Mouse (Mus musculus) kidney, postnatal 25 days (tissue): ENCODE data around the gene Slc35a5.

ENCODE experiments used
- DNase-seq, 2 experiments: peaks; one replicate each; pipeline ENCODE4 v3.0.0; 2021; ENCODE audit warnings: mixed read lengths in 2 of 2

Gene Slc35a5

DNA sequence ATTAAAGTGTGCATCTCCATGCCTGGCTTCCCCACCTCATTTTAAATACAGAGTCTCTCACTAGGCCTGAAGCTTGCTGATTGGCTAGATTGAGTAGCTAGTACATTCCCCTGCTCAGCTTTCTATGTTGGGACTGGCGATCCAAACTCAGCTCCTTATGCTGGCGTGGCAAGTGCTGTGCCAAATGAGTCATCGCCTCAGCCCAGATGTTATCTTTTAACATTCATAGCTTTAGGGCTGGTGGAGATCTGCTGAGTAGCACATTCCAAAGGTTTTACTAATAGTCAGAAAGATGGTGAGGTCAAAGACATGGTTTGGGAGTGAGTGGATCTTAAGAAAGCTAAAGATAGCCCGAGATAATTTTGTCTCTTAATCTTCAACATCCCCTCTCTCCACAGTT, 48.0 kb downstream of the Slc35a5 start:
- peak; percentile 58 to 64 for DNase-seq

DNA sequence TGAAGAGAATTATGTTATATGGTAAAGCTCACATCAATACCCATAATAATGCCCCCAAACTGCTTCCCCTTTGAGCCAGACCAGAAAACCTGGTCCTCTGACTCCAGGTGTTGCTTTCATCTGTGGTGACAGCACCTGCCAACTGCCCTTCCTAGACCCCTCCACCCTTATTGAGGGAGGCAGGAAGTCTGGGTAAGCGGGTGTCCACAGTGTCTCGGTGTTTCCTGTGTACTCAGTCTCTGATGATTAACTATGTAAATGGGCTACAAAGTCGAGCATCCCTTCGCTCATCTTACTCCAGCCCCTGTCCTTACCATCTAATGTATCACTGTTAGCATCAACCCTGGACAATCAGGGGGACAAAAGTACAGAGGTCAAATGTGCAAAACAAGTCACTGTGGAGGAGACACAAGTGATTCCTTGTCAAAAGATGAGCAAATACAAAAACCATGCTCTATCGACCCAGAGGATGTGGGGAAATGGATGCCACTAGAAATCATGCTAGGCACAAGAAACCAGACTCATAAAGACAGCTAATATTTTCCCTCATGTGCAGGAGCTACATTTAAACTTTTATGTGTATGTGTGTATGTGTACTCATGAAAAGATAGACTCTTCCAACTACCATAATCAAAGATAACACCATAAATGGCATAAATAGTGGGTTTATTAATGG, 50.2 kb downstream of the Slc35a5 start:
- no peak for DNase-seq

GRCm38 (mm10) chr16:45104993-45105392, 53.5 kb downstream of the Slc35a5 start:
- no peak for DNase-seq

GRCm38 (mm10) chr16:45100892-45101291, 57.6 kb downstream of the Slc35a5 start:
- no peak for DNase-seq

GRCm38 (mm10) chr16:45098886-45099210, 59.7 kb downstream of the Slc35a5 start:
- DNase-seq = no peak

- DNase-seq = no peak
Measured at GRCm38 (mm10) chr16:45098186-45098885, 60.2 kb downstream of the Slc35a5 start.

DNA sequence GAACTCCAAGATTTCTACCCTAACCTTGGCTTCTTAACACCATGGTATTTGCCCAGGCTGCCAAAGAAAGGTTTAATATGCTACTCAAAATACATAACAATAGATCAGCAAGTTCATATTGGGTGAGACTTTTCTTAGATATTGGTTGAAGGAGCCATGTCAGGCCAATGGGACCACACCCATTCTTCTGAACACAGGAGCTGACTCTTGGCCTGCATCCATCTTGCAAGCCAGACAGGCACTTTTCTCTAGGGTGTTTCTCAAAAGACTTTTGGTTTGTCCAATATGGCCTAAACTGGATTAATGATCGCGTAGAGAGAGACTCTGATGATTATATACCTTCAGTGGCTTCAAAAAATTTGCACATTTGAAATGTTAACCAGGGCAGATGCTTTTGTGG, 61.0 kb downstream of the Slc35a5 start:
- DNase-seq = no peak

DNA sequence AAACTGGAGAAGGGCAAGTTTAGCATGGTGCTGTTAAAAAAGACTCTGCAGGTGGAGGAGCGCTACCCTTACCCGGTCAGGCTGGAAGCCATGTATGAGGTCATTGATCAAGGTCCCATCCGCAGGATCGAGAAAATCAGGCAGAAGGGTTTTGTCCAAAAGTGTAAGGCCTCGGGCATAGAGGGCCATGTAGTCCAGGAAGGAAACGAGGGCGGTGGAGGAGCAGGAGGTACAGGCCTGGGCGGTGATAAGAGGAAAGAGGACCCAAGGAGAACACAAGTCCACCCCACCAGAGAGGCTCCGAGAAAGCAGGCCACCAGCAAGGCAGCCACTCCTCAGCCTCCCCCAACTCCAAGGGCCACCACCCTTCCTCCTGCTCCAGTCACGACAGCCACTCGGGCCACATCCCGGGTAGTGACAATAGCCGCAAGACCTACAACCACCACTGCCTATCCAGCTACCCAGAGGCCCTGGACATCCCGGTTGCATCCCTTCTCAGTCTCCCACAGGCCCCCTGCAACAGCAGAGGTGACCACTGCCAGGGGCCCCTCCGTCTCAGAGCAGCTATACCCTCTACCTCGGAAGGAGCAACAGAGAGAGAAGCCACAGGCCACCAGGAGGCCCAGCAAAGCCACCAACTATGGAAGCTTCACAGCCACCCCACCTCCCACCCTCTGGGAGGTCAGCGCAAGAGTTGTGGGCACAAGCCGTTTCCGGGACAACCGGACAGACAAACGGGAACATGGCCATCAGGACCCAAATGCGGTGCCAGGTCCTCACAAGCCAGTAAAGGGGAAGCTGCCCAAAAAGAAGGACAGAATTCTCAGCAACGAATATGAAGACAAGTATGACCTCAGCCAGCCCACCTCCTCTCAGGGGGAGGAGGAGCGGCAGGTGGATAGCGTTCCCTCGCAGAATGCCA, 62.7 kb downstream of the Slc35a5 start:
- no peak for DNase-seq

DNA sequence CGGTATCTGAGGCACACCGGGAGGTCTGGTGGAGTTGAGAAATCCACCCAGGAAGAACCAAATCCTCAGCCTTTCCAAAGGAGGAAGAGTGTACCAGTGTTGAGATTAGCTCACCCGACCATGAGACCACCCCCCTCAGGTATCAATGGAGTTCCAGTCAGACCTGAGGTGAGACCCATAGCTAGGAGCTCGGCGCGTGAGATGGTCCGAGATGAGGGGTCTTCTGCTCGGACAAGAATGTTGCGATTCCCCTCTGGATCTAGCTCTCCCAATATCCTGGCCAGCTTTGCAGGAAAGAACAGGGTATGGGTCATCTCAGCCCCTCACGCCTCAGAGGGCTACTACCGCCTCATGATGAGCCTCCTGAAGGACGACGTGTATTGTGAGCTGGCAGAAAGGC, 63.5 kb downstream of the Slc35a5 start:
- no peak for DNase-seq

GRCm38 (mm10) chr16:45094136-45094756, 64.3 kb downstream of the Slc35a5 start:
- no peak for DNase-seq

DNA sequence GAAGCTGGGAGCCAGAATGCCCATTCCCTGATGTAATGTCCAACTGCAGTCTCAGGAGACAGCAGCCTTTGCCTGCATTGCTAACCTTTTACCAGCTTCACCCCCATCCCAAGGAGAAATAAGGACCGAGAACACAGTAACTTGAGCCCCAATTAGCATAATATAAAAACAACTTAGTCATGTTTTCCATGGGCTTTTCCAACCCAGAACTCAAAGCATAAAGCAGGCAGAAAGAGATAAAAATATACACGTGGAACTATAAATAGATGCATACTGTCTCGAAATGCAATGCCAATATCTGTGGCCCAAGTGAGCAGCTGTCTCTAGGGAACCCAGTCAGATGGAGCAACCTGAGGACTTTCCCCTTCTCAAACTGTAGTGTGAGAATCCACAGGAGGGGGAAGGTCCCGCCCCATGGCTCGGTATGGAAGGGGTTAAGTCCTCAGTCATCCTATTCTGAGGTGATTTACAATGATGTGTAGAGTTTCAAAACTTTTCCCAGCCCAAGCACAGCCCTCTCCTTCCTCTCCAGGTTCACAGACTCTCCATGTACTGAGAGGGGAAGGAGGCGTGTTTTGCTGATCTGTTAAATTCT, 65.3 kb downstream of the Slc35a5 start, which contains the start of gene Ccdc80:
Gene Ccdc80, plus strand, starts transcription at position 266 of the 595 bp plus-strand sequence.
- no peak for DNase-seq

GRCm38 (mm10) chr16:45090005-45090404, 68.5 kb downstream of the Slc35a5 start:
- peak; percentile 64 to 85 for DNase-seq
